ENCODE assay signal across 16 mouse cellular contexts in the genomic region with DNA sequence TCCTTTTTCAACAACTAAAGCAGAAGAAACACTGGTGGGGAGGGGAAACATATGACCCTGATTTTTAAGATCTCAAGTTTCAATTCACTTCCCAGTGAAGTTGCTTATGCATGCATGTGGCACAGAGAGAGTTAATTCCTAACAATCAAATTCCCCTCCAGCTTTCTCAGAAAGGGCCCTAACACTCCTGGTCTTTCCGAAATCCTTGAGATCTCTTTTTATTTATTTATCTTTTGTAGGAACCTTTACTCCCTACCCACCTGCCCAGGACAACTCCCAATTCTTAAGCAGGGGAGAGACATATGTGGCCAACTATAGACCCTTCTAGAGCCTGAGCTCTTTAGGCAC. TPM values are rescaled to one million over a fixed set of nuclear protein-coding genes. Genes with fewer than 3 reads are reported as not detected.
DNase-seq lines count a peak whose midpoint lies in the region; ATAC-seq and TF ChIP-seq lines count a peak whose summit lies in the region.
"Had no signal": no experiment of that assay in that cellular context is flagged by ENCODE, and none has a peak within 500 bp of the region (broad histone marks: within the 10 kb centered on the region; RNA-seq: fewer than 3 reads in every experiment).

No protein-coding gene starts in this region.

- DNase-seq in embryonic facial prominence, embryonic 10.5 days (ENCODE audit: low spot score) = no peak
- no peak for DNase-seq in midbrain, postnatal 0 days (ENCODE audit: low spot score)
- no peak for DNase-seq in right cerebral cortex, postnatal 36 days (ENCODE audit: low spot score in 2 of 2)
- no peak for DNase-seq in c-Kit-positive CD71-positive TER-119-positive erythroid progenitor cells, embryonic 14.5 days (ENCODE audit: low spot score)
- DNase-seq in gastrocnemius, adult 18-20 months (ENCODE audit: low spot score) = no peak
- DNase-seq: cerebellum, adult 11-12 months; gastrocnemius, adult 2 months; thymus, adult 2 months had no signal

- peaks cover 36% of the 10 kb centered on the region for H3K4me1 ChIP-seq in embryonic facial prominence, embryonic 10.5 days
- peaks cover 44% of the 10 kb centered on the region for H3K4me1 ChIP-seq in forebrain, embryonic 13.5 days
- peaks cover 44% of the 10 kb centered on the region for H3K4me1 ChIP-seq in hindbrain, embryonic 15.5 days (replicated peaks)
- no peaks in the 10 kb centered on the region for H3K4me1 ChIP-seq in midbrain, postnatal 0 days (ENCODE audit: insufficient read depth, low read length)

- H3K4me3 ChIP-seq in embryonic facial prominence, embryonic 10.5 days = peak overlapping the region; percentile 58; the same call in 1 of the 2 replicates
- H3K4me3 ChIP-seq in forebrain, embryonic 13.5 days = peak overlapping the region; percentile 36
- peak overlapping the region; percentile 24 for H3K4me3 ChIP-seq in hindbrain, embryonic 15.5 days
- peak overlapping the region; percentile 93 for H3K4me3 ChIP-seq in midbrain, postnatal 0 days (ENCODE audit: low read depth, low read length)
- H3K4me3 ChIP-seq: gastrocnemius, adult 2 months; heart, embryonic 13.5 days had no signal

- peak overlapping the region; percentile 52 for H3K9ac ChIP-seq in forebrain, embryonic 13.5 days
- peak overlapping the region; percentile 32; the same call in 1 of the 2 replicates for H3K9ac ChIP-seq in hindbrain, embryonic 15.5 days
- peak overlapping the region; percentile 42; the same call in 1 of the 2 replicates for H3K9ac ChIP-seq in midbrain, postnatal 0 days (replicated peaks; ENCODE audit: low read length, poor library complexity, severe bottlenecking)
- H3K9ac ChIP-seq: heart, embryonic 13.5 days had no signal

- no peak for ATAC-seq in forebrain, embryonic 13.5 days
- ATAC-seq in hindbrain, embryonic 15.5 days (ENCODE audit: low FRiP score, low read depth) = no peak
- ATAC-seq in midbrain, postnatal 0 days (ENCODE audit: low FRiP score) = no peak

- H3K27ac ChIP-seq in embryonic facial prominence, embryonic 10.5 days (replicated peaks) = peak overlapping the region; percentile 51; the same call in 1 of the 2 replicates
- peak overlapping the region; percentile 79 for H3K27ac ChIP-seq in forebrain, embryonic 13.5 days
- H3K27ac ChIP-seq in hindbrain, embryonic 15.5 days (replicated peaks) = peak overlapping the region; percentile 77
- peak overlapping the region; percentile 82 for H3K27ac ChIP-seq in midbrain, postnatal 0 days (ENCODE audit: low read depth, low read length)
- H3K27ac ChIP-seq: gastrocnemius, adult 2 months; heart, embryonic 13.5 days had no signal

- no peak for TF ChIP-seq CTCF in midbrain, postnatal 0 days (IDR thresholded peaks at IDR 0.05)

- 4% methylated on average over 1 of the region's 1 CpGs for WGBS in embryonic facial prominence, embryonic 10.5 days
- 23% methylated on average over 1 of the region's 1 CpGs for WGBS in forebrain, embryonic 13.5 days
- 15% methylated on average over 1 of the region's 1 CpGs for WGBS in hindbrain, embryonic 15.5 days
- 26% methylated on average over 1 of the region's 1 CpGs for WGBS in midbrain, postnatal 0 days

- H3K9me3 ChIP-seq in embryonic facial prominence, embryonic 10.5 days = no peaks in the 10 kb centered on the region
- no peaks in the 10 kb centered on the region for H3K9me3 ChIP-seq in forebrain, embryonic 13.5 days (replicated peaks)
- H3K9me3 ChIP-seq in hindbrain, embryonic 15.5 days = no peaks in the 10 kb centered on the region
- H3K9me3 ChIP-seq in midbrain, postnatal 0 days (ENCODE audit: low read length) = no peaks in the 10 kb centered on the region
- H3K9me3 ChIP-seq: heart, embryonic 13.5 days had no signal

- H3K36me3 ChIP-seq in embryonic facial prominence, embryonic 10.5 days (replicated peaks) = no peaks in the 10 kb centered on the region
- H3K36me3 ChIP-seq in forebrain, embryonic 13.5 days (ENCODE audit: poor library complexity, severe bottlenecking) = no peaks in the 10 kb centered on the region
- H3K36me3 ChIP-seq in hindbrain, embryonic 15.5 days = no peaks in the 10 kb centered on the region
- H3K36me3 ChIP-seq in midbrain, postnatal 0 days (ENCODE audit: insufficient read depth, low read length) = no peaks in the 10 kb centered on the region
- H3K36me3 ChIP-seq: heart, embryonic 13.5 days had no signal

- H3K4me2 ChIP-seq in forebrain, embryonic 13.5 days = peak overlapping the region; percentile 69
- peak overlapping the region; percentile 96 for H3K4me2 ChIP-seq in hindbrain, embryonic 15.5 days
- H3K4me2 ChIP-seq in midbrain, postnatal 0 days (ENCODE audit: low read depth, low read length, poor library complexity, severe bottlenecking) = peak overlapping the region; percentile 95
- H3K4me2 ChIP-seq: heart, embryonic 13.5 days; liver, embryonic 11.5 days had no signal

- peaks cover 95% of the 10 kb centered on the region for H3K27me3 ChIP-seq in embryonic facial prominence, embryonic 10.5 days (replicated peaks; ENCODE audit: low read depth, poor library complexity, severe bottlenecking)
- H3K27me3 ChIP-seq in forebrain, embryonic 13.5 days = peaks cover 11% of the 10 kb centered on the region; the same call in 1 of the 2 replicates
- H3K27me3 ChIP-seq in hindbrain, embryonic 15.5 days = no peaks in the 10 kb centered on the region
- H3K27me3 ChIP-seq in midbrain, postnatal 0 days (ENCODE audit: insufficient read depth, low read length) = no peaks in the 10 kb centered on the region

RNA-seq across cellular contexts. Expression of gene Pou3f2, which starts 7.3 kb away (rescaled TPM):
- polyA plus RNA-seq in embryonic facial prominence, embryonic 10.5 days (2016; fragmentation: Nextera tagmentation; extraction: Ambion mirVana) = 3.4 and 11.1 TPM in 2 replicates
- 38.3 and 44.0 TPM in 2 replicates for polyA plus RNA-seq in forebrain, embryonic 13.5 days (2015; fragmentation: Nextera tagmentation; extraction: Ambion mirVana)
- 21.0 and 33.1 TPM in 2 replicates for polyA plus RNA-seq in hindbrain, embryonic 15.5 days (2015; fragmentation: Nextera tagmentation; extraction: Ambion mirVana)
- total RNA-seq in midbrain, postnatal 0 days (2014; rRNA removed) = 36.4 and 37.5 TPM in 2 replicates
- polyA plus RNA-seq in midbrain, postnatal 0 days (2015; fragmentation: Nextera tagmentation; extraction: Ambion mirVana) = 17.4 and 19.3 TPM in 2 replicates
- total RNA-seq in gastrocnemius, adult 18-20 months (2021) = not detected
- total RNA-seq: common myeloid progenitor, adult 5-6 weeks; gastrocnemius, adult 2 months; hematopoietic stem cell, adult 5-6 weeks; megakaryocyte, adult 5-6 weeks; MEL had no signal

Comparison
In these comparisons a context has a peak if more than half of its experiments do, and no peak if none do; other contexts are left out.
1. H3K4me3 ChIP-seq: peak in every context shown above with its lines; median percentile 93 in midbrain, postnatal 0 days; 58 in embryonic facial prominence, embryonic 10.5 days; 36 in forebrain, embryonic 13.5 days; 24 in hindbrain, embryonic 15.5 days.